Mouse (Mus musculus) testis, adult 2 months (tissue): Measurements from ENCODE around the gene Gm44579. TPM values are rescaled to one million over a fixed set of nuclear protein-coding genes. Genes with fewer than 3 reads are reported as not detected.

Source experiments
- H3K27ac ChIP-seq: fragments of 200-500 bp; 2 replicates; pipeline ENCODE4 v1.5.1; 2012; ENCODE audit warnings: low read depth, low read length; ENCODE audit not compliant: control insufficient read depth, insufficient read depth
- H3K27me3 ChIP-seq: fragments of 200-500 bp; 2 replicates; pipeline ENCODE4 v1.6.1; 2012; ENCODE audit warnings: mild to moderate bottlenecking, low read length, moderate library complexity; ENCODE audit not compliant: control insufficient read depth, insufficient read depth
- H3K36me3 ChIP-seq: fragments of 200-500 bp; 2 replicates; pipeline ENCODE4 v1.6.1; 2012; ENCODE audit warnings: mild to moderate bottlenecking, low read length; ENCODE audit not compliant: control insufficient read depth, insufficient read depth
- H3K4me1 ChIP-seq: fragments of 200-500 bp; 2 replicates; pipeline ENCODE4 v1.6.1; 2012; ENCODE audit warnings: low read length; ENCODE audit not compliant: control insufficient read depth, insufficient read depth
- H3K4me3 ChIP-seq: fragments of 200-500 bp; 2 replicates; pipeline ENCODE4 v1.5.1; 2012; ENCODE audit warnings: low read depth, mild to moderate bottlenecking, low read length, moderate library complexity, mixed read lengths; ENCODE audit not compliant: control insufficient read depth
- CTCF ChIP-seq: fragments of 200-500 bp; IDR thresholded peaks from 2 replicates; pipeline ENCODE4 v1.5.1; 2012; ENCODE audit warnings: low read depth, mild to moderate bottlenecking, inconsistent platforms, low read length, moderate library complexity; ENCODE audit not compliant: control insufficient read depth, insufficient read depth, insufficient replicate concordance
- POLR2A ChIP-seq: fragments of 200-500 bp; IDR thresholded peaks from 2 replicates; pipeline ENCODE4 v1.6.1; 2012; ENCODE audit warnings: low read depth, mild to moderate bottlenecking, inconsistent platforms, low read length, moderate library complexity; ENCODE audit not compliant: control insufficient read depth
- polyA plus RNA-seq: library from polyadenylated mRNA; depleted of rRNA; stranded (reverse); fragments of >200 nt; gene quantifications from 2 replicates; pipeline ENCODE4 v1.2.3, GENCODE M21; 2012

Gene Gm44579
- polyA plus RNA-seq, 1 experiment, result not detected

DNA sequence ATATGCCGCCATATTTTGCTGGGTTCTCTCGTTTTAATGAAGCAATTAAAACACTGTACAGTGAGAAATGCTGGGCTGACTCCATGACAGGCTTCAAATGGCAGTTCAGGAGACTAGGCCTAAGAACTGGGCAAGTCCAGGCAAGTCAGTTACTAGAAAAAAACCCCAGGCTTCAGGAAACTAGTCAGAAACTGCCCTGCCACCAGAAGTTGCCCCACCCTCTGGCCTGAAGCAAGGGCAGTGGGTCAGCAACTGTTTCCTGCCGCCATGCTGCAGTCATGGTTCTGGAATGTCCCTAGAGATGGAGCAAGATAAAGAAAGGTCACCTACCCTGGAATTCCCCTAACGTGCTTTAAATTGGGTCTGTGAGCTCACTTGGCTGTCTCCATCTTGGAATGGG, 64.8 kb downstream of the Gm44579 start:
- Histone ChIP-seq H3K36me3 (no peaks in the 10 kb centered on the region), H3K4me1 (no peaks in the 10 kb centered on the region), H3K4me3 (no peak overlapping the region), H3K27me3 (no peaks in the 10 kb centered on the region), H3K27ac (no peak overlapping the region)
- no peak for TF ChIP-seq POLR2A
- TF ChIP-seq CTCF, result no peak

DNA sequence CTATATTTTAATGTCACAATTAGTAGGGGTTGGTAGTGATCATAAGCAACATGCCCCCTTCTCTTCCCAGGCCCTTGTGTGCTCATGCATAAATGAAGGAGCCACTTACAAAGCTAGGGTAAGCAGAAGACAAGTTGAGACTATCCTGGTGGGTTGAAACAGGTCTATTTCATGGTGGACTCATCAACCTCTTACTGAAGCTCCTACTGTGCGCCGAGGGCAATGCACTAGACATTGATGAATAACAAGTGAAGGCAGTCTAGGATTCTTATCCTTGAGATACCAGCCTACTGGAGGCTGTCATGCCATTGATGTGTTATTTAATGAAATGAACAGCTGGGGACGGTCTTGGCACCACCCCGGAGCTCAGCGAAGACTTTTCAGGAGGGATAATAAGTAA, 65.5 kb downstream of the Gm44579 start:
- no peak overlapping the region for H3K27ac ChIP-seq
- H3K4me3 ChIP-seq, result no peak overlapping the region
- no peaks in the 10 kb centered on the region for H3K27me3 ChIP-seq
- no peaks in the 10 kb centered on the region for H3K4me1 ChIP-seq
- H3K36me3 ChIP-seq, result no peaks in the 10 kb centered on the region
- TF ChIP-seq CTCF, result no peak
- no peak for TF ChIP-seq POLR2A

GRCm38 (mm10) chr15:98154631-98155030, 66.1 kb downstream of the Gm44579 start:
- no peaks in the 10 kb centered on the region for H3K4me1 ChIP-seq
- no peaks in the 10 kb centered on the region for H3K36me3 ChIP-seq
- no peaks in the 10 kb centered on the region for H3K27me3 ChIP-seq
- H3K27ac ChIP-seq, result no peak overlapping the region
- no peak overlapping the region for H3K4me3 ChIP-seq
- no peak for TF ChIP-seq CTCF
- no peak for TF ChIP-seq POLR2A

DNA sequence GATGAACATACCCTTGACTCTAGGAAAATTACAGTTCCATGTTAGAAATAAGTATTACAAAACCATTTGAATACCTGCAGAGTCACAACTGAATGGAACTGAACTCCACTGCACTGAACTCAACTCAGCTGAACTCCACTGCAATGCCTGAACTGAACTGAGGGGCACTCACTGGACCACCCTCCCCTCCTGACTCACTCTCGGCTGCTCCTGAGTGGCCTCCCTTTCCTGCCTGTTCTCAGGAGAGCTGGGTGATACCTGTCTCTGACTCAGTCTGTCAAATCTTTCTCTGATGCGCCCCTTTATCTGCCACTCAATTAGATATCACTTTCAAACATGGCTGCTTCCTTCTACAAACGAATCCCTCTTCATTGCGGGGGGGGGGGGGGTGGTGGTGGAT, 66.6 kb downstream of the Gm44579 start:
- no peak overlapping the region for H3K27ac ChIP-seq
- no peaks in the 10 kb centered on the region for H3K27me3 ChIP-seq
- TF ChIP-seq CTCF (no peak), POLR2A (no peak)
- H3K36me3 ChIP-seq, result no peaks in the 10 kb centered on the region
- no peaks in the 10 kb centered on the region for H3K4me1 ChIP-seq
- no peak overlapping the region for H3K4me3 ChIP-seq

DNA sequence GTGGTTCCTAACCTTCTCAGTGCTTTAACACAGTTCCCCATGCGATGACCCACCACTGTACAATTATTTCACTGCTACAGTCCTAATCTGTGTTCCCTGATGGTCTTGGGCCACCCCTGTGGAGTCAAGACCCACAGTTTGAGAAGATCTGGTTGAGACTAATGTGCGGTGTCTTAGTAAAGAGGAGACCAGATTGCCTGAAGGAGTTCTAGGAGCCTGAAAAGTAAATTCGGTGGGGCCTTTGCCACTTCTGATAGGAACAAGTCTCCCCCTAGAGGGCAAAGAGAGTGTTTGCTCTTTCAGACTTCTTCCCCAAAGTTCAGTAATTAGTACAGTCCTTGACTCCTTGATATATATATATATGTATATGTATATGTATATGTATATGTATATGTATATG, 67.2 kb downstream of the Gm44579 start:
- Histone ChIP-seq H3K27ac (no peak overlapping the region), H3K4me3 (no peak overlapping the region), H3K4me1 (no peaks in the 10 kb centered on the region), H3K27me3 (no peaks in the 10 kb centered on the region), H3K36me3 (no peaks in the 10 kb centered on the region)
- TF ChIP-seq POLR2A, result no peak
- TF ChIP-seq CTCF, result no peak

DNA sequence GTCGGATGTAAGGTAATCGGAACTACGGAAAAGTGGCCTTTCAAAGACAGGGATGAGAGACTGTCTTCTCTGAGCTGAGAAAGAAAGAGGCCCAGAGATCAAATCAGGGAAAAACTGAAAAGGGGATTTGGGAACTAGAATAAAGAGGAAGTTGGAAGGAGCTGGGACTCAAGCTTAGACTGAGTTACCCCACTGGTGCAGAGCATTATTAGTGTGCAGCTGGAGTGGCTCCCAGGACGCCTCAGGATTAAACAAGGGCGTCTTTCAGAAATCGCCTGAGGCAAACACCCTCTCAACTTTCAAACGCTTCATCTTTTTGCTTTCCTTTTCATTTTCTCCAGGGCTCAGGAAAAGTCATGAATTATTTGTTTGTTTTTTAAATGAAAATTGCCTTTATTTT, 67.9 kb downstream of the Gm44579 start:
- TF ChIP-seq POLR2A (no peak), CTCF (no peak)

DNA sequence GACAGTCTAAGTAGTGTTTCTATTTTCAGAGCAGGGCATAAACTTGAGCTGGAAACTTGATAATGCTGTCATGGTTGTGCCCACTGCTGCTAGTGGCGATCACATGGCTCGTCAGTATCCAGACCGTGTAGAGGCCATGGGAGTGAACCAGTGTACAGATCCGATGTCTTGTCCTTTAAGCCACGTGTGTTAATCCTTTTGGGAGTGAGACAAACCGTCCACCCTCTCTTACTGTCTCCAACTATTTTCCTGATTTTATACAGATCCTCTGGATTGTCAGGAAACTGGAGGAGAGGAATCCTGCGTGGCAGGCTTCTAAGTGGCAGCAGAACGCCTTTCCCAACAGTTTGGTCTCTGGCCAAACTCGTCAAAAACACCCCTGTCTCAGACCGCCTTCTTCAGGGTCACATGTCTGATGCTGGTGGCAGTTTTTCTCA, 71.6 kb downstream of the Gm44579 start:
- Histone ChIP-seq H3K27me3 (no peaks in the 10 kb centered on the region), H3K4me1 (peaks cover 4% of the 10 kb centered on the region), H3K36me3 (no peaks in the 10 kb centered on the region), H3K27ac (no peak overlapping the region), H3K4me3 (no peak overlapping the region)
- TF ChIP-seq POLR2A (no peak), CTCF (no peak)

More for the DNA sequence above, 67.9 kb downstream of the Gm44579 start:
- Histone ChIP-seq H3K27ac (no peak overlapping the region), H3K36me3 (no peaks in the 10 kb centered on the region), H3K4me1 (no peaks in the 10 kb centered on the region), H3K4me3 (no peak overlapping the region), H3K27me3 (no peaks in the 10 kb centered on the region)

DNA sequence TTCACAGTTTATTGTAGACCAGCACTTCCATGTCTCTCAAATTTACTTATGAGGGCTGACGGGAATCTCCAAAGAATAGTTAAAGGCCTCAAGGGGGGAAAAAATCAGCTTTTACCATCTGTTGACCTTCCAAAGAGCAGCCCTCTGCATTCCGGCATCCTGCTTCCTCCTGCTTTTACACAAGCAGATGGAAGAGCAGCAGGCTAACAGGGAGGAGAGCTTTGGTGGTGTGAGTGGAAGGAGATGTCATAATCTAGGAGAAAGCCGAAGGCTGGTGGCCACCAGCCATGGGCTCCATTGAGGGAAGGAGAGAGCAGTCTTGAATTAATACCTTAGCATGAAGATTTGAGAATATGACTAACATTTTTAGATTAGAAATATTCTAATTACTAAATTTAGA, 72.4 kb downstream of the Gm44579 start:
- peaks cover 4% of the 10 kb centered on the region for H3K4me1 ChIP-seq
- no peaks in the 10 kb centered on the region for H3K36me3 ChIP-seq
- H3K27me3 ChIP-seq, result no peaks in the 10 kb centered on the region
- H3K27ac ChIP-seq, result no peak overlapping the region
- H3K4me3 ChIP-seq, result no peak overlapping the region
- TF ChIP-seq POLR2A, result no peak
- TF ChIP-seq CTCF, result no peak
